Mouse (Mus musculus): ENCODE measurements around the gene Ltbp3.

- TF ChIP-seq CTCF (IDR thresholded peaks at IDR 0.05; ENCODE audit: insufficient read depth, low read length) (peak; percentile 65), POLR2A (IDR thresholded peaks at IDR 0.05; ENCODE audit: borderline replicate concordance, extremely low read depth, low read depth, low read length) (no peak)
Observed at GRCm38 (mm10) chr19:5780203-5780602, 39.5 kb downstream of the Ltbp3 start.
